Mouse (Mus musculus): ENCODE results near the gene Rpsa.

The Rpsa gene

DNA sequence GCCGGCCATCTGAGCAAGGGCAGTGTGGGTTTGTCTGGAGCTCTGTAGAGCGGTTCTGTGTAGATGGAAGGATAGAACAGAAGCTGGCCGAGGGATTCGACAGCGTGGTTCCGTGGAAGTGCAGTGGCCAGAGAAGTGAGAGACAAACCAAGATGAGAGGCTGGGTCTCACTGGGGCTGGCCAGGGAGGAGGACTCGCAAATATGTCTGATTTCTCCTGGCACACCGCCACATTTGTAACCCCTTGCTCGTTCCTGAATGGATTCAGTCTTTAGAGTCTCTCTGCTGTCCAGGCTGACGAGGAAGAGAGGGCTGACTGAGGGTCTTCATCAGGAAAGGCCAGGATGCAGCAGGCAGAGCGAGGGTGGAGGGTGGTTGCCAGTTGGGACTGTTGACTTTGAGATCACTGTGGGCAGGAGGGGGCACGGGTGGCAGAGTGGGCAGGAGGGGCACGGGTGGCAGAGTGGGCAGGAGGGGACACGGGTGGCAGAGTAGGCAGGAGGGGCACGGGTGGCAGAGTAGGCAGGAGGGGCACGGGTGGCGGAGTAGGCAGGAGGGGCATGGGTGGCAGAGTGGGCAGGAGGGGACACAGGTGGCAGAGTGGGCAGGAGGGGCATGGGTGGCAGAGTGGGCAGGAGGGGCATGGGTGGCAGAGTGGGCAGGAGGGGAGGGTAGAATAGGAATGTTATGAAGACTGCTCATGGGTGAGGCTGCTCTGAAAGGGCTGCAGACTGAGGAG lies 13.3 kb upstream of the Rpsa start:
- DNase-seq, result no peak

DNA sequence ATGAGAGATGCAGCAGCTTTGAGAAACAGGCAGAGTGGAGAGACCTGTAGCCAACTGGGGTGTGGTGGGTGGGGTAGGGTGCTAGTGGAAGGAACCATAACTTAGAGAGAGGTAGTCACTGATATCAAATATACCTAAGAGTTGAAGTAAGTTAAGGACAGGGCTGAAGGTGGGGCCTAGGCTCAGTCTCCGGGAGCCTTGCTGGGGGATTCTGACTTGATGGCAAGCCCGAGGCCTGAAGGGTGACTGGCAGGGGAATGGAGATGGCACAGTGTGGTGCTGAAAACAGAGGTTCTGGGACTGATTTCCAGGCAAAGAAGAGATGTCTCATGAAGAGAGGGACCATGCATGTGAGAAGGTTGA lies 12.7 kb upstream of the Rpsa start:
- DNase-seq, result no peak

DNA sequence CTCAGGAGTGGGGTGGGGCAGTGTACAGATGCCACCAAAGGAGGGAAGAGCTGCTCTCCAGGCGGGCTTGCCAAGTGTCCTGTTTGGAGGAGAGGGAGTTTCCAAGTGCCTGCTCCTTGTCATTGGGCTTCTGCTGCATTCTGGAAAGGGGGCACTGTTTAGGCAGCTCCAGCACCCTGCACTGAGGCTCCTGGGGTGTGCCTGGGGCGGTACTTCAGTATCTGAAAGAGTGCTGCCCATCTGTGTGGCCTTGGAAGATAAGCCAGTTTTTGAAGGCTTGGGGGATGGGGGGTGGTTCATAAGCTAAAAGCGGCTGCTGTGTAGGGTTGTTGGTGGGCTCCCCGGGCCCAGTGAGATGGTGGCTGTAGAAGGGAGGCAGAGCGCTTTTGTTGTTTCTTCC lies 11.9 kb upstream of the Rpsa start:
- DNase-seq, result no peak

DNA sequence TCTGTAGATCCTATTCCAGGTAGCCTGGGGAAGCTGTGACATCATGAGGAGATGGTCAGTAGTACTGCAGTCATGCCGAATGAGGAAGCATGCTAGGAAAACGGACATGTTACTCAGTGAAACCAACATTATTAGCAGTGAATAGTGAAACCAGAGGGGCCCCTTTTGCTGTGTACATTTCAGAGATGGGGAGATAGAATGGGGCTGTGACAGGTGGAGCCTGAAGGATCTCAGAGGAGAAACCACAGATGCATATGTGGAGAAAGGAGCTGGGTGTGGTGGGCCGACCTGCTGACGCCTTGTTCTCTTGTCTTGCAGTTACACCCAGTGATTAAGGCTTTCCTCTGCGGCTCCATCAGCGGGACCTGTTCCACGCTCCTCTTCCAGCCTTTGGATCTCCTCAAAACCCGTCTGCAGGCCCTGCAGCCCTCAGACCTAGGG lies 11.3 kb upstream of the Rpsa start:
- no peak for DNase-seq

DNA sequence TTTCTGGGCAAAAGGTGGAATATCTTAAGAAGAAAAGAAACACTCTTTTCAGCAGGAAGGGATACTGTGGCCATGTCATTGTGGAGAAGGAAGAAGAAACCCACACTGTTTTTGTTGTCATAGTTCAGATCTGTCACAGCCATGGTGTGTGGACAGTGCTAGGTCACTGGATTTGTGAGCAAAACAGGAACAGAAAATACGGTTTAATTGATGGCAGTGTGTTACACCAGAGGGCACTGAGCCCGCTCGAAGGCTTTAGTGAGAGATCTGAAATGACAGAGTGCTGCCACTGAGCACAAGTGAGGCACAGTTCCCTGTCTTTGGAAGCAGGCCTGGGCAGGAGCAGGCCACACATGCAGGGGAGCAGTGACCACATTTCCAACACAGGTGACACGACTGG lies 9.3 kb upstream of the Rpsa start:
- no peak for DNase-seq

DNA sequence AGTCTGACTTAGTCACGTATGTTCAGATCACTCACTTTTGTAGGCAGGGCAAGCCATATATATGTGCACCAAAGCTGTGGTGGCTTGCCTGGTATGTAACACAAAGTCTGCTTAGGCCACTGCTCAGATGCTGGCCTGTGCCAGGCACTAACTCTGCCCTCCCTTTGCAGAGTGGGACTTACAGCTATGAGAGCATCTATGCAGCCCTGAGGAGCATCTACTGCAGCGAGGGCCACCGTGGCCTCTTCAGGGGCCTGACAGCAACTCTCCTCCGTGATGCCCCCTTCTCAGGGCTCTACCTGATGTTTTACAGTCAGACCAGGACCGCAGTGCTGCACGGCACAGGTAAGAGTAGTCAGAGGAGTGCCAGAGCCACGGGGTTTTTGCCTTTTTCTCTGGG lies 7.0 kb upstream of the Rpsa start:
- DNase-seq, result no peak

DNA sequence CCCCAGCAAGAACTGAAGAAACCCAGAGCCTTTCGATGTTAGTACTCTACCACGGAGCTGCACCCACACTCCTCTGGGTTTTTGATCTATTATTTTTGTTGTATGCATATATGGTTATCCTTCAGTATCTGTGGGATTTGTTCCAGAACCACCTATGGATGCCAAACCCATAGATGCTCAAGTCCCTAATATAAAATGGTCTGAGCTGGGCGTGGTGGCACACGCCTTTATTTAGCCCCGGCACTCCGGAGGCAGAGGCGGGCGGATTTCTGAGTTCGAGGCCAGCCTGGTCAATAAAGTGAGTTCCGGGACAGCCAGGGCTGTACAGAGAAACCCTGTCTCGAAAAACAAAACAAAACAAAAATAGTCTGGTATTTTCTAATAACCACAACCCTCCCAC lies 621 bp upstream of the Rpsa start:
- DNase-seq, result no peak

DNA sequence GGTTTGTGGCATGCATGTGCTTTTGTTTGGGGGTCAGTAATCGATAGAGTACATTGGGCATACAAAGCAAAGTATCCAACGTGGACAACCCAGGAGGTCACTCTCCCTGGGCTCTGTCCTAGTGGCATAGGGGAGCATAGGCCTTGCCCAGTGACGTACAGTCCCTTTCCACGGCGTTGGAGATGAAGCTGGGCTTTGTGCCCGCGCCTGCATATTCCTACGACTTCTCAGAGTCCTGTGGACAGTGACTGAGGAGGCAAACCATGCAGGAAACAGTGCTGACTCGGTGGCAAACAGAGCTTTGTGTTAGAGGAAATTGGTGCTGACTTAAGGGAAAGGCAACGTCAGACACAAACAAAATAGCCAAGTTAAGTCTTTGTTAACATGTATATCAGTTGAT lies 1.8 kb downstream of the Rpsa start:
- DNase-seq, result no peak

DNA sequence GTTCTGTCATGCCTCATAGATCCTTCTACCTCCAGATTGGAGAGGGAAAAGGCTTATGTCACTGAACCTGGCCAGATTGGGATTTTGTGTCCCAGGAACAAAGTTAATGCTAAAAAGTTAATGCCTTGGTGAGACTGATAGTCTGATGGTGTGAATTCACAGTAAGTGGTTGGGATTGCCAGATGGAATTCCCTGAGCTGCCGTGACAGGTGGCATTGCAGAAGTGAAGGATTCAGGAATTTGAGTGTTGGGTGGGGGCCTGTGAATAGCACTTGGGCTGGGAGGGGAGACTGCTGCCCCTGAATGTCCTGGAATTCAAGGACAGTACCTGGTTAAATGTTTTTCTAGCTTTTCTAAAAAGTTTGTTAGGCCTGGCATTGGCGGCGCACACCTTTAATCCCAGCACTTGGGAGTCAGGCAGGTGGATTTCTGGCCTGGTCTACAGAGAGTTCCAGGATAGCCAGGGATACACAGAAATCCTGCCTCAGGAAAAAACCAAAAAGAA lies 4.3 kb downstream of the Rpsa start:
- DNase-seq, result no peak

DNA sequence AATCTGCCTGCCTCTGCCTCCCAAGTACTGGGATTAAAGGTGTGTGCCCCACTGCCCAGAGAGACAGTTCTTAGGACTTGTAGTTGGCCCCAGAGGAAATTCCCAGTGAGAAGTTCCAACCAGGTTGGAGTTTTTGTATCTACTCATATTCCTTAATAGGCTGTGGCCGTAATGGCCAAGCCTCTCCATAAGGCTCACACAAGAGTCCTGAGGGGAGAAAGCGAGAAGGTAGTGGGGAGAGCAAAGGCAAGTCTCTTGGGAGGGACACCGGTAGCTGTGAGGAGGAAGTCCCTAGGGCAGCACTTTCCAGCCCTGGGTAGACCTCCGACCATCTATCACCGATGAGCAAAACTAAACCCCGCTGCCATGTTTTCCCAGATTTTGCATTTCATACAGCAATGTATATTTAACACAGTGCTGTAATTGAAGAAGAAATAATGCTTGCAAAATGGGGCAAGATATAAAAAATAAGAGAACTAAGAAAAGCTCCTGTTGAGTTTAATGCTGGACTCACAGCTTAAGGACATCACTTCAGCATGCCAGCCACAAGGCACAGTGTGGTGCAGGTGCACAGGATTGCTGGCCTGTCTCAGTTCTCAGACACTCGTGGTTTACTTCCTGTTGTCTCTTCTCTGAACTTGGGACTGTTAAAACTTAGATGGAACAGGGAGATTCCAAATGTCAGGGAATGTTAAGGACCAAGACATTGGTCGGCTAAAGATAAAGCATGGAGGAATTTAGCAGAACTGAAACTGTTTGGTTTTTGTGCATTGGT lies 5.7 kb downstream of the Rpsa start:
- no peak for DNase-seq

DNA sequence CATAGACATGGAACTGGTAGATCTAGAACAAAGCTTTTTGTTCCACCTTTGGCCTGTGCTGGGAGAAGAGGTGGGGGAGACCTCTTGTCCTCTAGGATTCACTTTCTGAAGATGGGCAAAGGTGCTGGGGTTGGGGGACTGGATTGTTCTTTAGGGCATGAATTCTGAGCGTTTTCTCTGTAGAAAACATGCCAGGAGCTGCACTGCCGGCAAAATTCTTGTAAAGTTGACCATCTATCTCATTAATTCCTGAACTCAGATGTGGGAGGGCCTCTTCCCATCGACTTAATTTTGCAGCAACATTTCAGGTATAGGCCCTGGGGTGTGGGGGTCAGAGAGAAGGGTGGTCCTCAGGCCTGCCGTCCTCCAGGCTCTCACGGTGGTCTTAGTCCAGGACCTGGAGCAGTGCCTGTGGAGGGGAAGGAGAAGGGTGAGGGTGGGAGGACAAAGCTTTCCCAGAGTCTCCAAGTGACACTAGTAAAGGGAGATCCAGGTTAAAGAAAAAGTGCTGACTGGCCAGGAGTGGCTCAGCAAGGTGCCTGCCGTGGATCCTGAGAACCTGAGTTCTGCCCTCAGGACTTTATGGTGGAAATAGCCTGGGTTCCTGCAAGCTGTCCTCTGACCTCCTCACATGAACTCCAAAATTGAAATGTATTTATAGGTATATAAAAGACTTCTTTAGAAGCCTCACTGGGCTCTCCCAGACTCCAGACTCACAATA lies 6.4 kb downstream of the Rpsa start:
- DNase-seq, result no peak

DNA sequence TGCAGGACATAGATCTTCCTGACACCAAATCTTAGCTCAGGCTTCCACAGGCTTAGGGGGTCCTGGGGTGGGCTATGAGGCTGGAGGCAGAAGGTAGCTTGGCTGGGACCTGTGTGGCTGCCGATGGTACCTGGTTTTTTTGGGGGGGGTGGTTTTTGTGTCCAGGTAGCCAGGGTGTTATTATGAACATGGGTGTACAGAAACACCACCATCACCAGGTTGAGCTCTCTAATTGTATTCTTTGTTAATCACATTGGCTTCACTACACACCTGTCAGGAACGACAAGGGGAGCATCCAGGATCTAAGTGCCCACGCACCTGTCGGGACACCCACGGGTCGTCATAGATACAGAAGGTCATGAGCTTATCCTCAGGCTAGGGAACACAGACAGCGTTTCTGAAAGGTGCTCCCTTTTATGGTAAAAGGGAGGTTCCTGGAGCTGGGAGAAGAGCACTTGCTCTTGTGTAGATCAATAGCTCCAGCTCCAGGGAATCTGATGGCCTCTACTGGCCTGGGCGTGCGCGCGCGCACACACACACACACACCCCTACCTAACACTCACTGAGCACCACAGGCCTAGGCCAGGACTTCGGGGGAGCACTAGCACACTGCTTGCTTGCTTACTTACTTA lies 7.2 kb downstream of the Rpsa start:
- DNase-seq, result no peak

DNA sequence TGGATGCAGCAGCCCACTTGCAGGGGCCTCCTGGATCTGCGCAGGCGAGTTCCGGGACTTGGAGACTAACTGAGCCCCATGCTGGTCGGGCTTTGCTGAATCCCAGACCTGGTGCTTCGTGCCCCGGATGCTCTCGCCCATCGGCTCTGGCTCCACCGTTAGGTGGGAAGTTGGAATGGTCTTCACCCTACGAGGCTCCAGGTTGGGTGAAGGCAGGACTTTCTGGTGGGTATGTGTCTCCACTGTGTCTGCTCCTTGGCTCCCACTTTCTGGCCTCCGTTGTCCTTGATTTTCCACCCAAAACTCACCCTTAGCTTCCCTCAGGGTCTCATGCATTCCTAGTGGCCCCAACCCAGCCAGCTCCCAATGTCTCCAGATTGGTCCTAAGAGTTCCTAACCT lies 8.0 kb downstream of the Rpsa start:
- DNase-seq, result no peak

DNA sequence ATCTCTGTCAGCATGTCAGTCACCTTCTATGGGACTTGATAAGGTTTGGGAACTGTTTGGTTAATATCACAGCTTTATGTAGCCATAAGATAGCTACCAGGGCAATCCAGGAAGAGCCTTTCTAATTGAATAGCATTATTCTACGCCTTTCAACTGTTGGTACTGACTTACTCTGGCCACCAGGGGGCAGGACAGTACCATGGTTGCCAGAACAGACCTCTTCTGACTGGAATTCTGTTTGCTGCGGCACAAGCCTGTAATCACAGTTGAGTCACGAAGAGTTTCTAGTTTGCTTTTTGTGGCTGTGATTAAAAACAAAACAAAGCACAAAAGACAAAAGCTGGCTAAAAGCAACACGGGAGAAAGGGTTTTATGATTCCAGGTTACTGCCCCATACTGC lies 13.2 kb downstream of the Rpsa start:
- peak; percentile 88 to 90 for DNase-seq

DNA sequence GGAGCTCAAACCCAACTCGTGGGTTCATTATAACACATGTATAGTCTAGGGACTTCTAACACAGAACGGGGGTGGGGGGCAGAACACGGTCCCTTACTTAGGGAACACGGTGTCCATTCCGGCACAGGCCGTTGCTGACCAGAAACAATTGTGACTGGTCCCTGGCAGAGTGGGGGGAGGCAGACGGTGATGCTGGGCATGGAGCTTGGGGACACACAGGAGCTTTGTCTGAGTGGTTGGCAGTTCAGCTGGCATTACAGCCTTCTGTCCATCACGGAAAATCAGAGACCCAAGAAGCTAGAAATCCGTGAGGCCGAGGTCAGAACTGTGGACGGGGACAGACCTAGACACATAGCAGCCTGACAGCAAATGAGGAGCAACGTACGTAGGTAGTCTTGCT lies 17.0 kb downstream of the Rpsa start:
- no peak for DNase-seq

DNA sequence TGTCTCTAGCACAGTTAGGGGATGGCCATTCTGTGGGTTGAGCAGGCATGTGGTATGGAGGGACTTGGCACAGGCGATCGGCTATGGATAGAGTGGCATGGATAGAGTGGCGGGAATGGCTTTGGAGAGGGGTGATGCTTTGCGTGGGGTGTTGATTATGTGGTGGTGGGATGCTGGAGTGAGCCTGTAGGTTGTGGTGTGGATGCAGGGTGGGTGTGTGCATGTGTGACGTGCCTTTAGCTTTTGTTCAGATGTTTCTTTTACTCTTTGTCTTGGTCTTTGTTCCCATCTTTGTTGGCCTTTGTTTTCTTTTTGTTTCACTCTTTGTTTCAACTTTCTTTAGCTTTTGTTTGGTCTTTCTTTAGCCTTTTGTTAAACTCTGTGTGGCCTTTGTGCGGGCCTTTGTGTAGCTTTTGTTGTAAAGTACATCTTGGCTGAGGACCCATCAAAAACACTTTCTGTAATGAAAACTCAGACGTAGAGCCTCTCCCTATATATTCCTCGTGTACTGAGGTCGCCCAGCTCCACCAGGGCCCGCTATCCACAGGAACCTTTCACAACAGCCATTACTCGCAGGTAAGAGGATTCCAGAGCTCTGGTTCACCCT lies 21.8 kb downstream of the Rpsa start, which contains the start of gene Mobp:
Gene Mobp, plus strand, starts transcription at position 486 of the 607 bp plus-strand sequence.
- DNase-seq, result no peak

DNA sequence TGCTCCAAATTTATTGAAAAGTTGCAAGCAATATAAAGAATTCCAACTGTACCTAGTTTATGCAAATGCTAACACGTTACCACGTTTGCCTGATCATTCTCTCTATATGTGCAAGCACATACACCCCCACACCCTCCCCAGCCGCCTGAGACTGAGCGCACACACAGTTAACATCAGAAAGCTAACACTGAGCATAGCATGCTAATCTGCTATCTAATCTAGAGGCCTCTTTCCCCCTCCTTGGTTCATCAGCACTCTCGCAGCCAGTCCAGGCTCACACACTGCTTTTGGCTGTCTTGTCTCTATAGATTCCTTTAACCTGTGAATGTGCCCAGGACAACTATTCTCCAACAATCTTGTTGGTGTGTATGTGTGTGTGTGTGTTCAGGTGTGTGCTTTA lies 23.7 kb downstream of the Rpsa start:
- no peak for DNase-seq

DNA sequence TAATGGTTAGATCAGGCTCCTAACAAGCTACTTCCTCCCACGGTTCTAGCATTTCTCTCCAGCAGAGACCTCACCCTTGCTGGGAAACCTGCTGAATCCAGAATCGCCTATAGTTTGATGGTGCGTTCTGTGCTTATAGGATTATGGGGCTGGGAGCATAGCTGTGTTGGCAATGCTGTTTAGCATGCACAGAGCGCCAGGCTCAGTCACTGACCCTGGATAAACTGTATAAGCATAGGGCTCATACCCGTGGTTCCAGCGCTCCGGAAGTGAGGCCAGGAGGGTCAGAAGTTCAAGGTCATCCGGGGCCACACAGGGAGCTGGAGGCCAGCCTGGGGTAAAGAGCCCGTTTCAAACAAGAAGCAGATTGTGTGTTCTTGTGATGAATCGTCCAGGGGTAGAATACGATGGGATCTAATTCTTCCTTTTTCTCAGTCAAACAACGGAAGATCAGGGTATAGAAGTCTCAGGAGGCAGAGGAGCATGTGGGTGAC lies 24.5 kb downstream of the Rpsa start:
- DNase-seq, result no peak

DNA sequence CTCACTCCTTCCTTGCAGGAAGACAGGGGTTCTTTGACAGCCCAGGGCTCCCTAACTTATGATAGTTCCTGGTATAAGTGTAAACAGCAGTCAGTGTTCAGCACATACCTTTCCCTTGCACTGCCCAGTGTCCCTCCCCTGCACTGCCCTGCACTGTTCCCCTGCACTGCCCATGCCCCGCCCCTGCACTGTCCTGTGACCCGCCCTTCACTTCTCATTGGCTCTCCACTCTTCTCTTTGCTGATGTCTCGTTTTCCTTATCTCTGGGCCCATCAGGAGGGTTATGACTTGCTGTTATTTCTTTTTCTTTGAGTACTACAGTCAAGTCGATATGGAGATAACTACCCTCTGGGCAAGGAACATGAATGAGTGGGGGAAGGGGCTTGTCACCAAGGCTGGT lies 30.6 kb downstream of the Rpsa start:
- DNase-seq, result peak in 1 of 2 experiments; percentile 33

DNA sequence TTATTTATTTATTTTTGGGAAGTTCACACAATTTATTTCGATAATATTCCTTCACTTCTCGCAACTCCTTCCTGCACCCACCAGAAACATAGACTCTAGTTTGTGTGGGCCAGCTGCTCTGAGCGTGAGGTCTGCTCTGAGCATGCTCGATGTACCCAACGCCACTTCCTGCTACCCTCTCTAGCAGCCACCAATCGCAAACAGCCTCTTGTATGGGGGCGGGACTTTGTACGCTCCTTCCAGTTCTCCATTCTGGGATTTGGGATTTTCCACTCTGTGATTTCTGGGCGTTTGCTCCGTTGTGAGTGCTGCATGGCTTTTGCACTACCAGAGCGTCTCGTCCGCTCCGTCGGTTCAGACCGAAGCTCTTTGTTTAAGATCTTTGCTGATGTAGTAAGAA lies 36.4 kb downstream of the Rpsa start:
- peak in 1 of 2 experiments; percentile 14 for DNase-seq

DNA sequence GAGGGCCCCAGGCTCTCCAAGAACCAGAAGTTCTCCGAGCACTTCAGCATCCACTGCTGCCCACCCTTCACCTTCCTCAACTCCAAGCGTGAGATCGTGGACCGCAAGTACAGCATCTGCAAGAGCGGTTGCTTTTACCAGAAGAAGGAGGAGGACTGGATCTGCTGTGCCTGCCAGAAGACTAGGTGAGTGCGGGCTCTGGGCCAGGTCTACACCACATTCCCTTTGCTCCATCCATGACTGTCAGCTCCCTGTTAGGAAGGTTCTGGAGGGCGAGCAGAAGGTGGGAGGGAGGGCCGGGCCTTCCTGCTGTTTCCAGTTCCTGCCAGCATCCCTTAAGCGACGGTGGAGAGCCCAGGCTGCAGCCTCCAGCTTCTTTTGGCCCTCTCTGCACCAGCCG lies 40.3 kb downstream of the Rpsa start:
- no peak for DNase-seq

DNA sequence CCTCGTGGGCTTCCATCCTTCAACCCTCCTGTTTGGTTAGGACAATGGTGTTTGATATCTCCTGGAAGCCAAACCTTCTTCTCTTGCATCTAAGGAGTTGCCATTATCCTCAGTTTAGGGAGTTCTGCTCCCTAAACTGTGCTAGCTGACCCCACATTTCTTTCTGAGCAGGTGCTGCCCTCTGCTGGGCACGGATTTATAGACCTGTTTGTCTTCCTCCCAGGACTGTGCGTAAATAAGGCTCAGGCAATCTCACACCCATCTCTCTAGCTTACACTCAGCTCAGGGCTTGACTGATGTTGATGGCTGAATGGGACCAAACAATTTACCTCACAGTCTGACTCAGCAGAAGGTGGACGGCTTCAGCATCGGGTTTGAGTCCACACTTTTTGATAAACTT lies 43.8 kb downstream of the Rpsa start:
- DNase-seq, result peak; percentile 86 to 87
